Mouse (Mus musculus) large intestine, adult 2 months (tissue): ENCODE measurements around the gene 1700017D01Rik. TPM values are rescaled to one million over a fixed set of nuclear protein-coding genes. Genes with fewer than 3 reads are reported as not detected.

ENCODE experiments used
- DNase-seq: peaks from one replicate; pipeline ENCODE4 v3.0.0-alpha.2; 2012; ENCODE audit warnings: low read depth, low spot score
- WGBS: fragments of 180-500 bp; shearing (Covaris S2); methylation state at CpG from one replicate; pipeline ENCODE4 v1.1.7; 2018; 5-methylcytosine and 5-hydroxymethylcytosine counted together
- polyA plus RNA-seq: library from polyadenylated mRNA; depleted of rRNA; stranded (reverse); fragments of >200 nt; gene quantifications from 2 replicates; pipeline ENCODE4 v1.2.3, GENCODE M21; 2012; rRNA removed

Gene 1700017D01Rik
- polyA plus RNA-seq, 1 experiment, result not detected

DNA sequence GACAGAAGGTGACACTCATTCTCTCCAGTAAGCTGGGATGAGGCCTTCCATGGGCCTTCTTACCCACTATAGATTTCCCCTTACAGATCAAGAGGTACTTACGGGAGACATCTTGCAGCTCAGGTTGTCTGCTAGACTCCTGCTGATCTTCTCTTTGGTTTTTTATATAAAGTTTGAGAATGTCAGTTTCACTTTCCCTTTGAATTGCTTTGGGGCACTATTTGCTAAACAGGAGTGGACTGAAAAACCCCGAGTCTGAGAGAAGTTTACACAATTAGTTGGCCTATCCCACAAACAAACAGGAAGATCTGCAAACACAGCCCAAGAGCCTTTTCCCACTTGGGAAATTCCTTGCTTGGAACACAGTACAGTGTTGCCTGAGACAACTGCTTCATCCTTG lies 80.4 kb downstream of the 1700017D01Rik start:
- WGBS, result 21% methylated on average over 2 of the region's 2 CpGs
- DNase-seq, result no peak

DNA sequence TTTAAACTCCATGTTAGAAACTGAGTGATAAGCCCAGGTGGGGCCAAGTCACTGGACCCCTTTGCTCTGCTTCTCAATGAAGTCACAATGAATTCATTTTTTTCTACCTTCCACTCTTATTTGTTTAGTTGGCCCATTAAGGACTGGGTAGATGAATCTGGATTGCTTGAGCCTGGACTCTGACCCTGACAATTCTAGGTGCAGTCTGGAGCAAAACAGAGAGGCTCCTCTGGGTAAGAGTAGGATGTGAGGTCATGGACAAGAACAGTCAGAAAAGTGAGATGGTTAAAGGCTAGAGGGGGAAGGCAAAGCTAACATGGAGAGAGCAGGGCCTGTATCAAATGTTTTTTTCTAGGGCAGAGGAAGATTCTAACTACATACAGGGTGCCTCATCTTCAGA lies 81.2 kb downstream of the 1700017D01Rik start:
- DNase-seq, result no peak

DNA sequence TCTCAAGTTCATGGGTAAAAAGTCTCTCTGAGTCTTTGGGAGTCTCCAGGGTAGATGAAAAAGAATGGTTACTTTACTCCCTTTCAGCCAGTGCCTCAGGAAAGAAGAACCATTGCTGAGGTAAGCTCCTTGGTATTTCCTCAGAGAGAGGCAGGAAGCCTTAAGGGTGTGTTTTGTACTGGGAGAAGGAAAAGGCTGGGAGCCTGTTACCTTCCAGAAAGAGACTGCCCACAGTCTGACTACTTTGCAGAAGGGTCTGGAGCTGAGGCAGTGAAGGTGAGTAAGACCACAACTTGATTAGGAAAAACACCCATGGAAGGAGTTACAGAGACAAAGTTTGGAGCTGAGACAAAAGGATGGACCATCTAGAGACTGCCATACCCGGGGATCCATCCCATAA lies 82.2 kb downstream of the 1700017D01Rik start:
- 59% methylated on average over 1 of the region's 1 CpGs for WGBS
- DNase-seq, result no peak

DNA sequence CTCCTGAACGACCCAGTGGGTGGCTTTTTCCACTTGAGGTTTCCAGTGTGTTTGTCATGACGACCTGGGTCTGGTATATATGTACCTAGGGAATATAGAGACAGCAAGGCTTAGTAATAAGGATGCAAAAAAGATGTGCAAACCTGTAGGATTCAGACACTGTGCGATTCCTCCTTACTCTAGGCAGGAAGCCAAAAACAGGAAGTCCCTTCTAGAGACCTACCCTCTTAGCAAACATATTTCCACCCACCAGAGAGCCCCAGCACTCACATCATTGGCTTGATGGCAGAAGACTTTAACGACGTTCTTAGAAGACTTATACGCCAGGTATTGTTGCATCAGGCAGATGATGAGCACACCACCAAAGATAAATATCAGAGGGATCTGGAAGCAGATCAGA lies 82.7 kb downstream of the 1700017D01Rik start:
- DNase-seq, result no peak
- 37% methylated on average over 6 of the region's 6 CpGs for WGBS

Other genes starting within 250 kb of the 1700017D01Rik start
- gene Tmem109, start 248.9 kb downstream of the 1700017D01Rik start, polyA plus RNA-seq, result 41.7 and 49.4 TPM in 2 replicates
- gene Prpf19, start 235.6 kb downstream of the 1700017D01Rik start, polyA plus RNA-seq, result 174 and 229 TPM in 2 replicates
- gene Zp1, start 210.2 kb downstream of the 1700017D01Rik start, polyA plus RNA-seq, result 0.30 and 0.35 TPM in 2 replicates
- gene Ptgdr2, start 193.7 kb downstream of the 1700017D01Rik start, polyA plus RNA-seq, result 0.77 and 0.86 TPM in 2 replicates
- 6.6 and 7.0 TPM in 2 replicates for gene Ccdc86, start 181.6 kb downstream of the 1700017D01Rik start, polyA plus RNA-seq
- 67.1 and 273 TPM in 2 replicates for gene Ms4a10, start 156.2 kb downstream of the 1700017D01Rik start, polyA plus RNA-seq
- 0.73 and 2.2 TPM in 2 replicates for gene Ms4a15, start 137.6 kb downstream of the 1700017D01Rik start, polyA plus RNA-seq
- gene Ms4a18, start 112.8 kb downstream of the 1700017D01Rik start, polyA plus RNA-seq, result 103 and 159 TPM in 2 replicates
- 542 and 606 TPM in 2 replicates for gene Ms4a8a, start 49.8 kb downstream of the 1700017D01Rik start, polyA plus RNA-seq
- gene 1700025F22Rik, start 34.4 kb upstream of the 1700017D01Rik start, polyA plus RNA-seq, result not detected in 2 replicates
- not detected in 2 replicates for gene Ms4a13, start 65.9 kb upstream of the 1700017D01Rik start, polyA plus RNA-seq
- 21.1 and 22.5 TPM in 2 replicates for gene Ms4a12, start 101.6 kb upstream of the 1700017D01Rik start, polyA plus RNA-seq
- gene Ms4a1, start 135.4 kb upstream of the 1700017D01Rik start, polyA plus RNA-seq, result 2.6 and 2.8 TPM in 2 replicates
- not detected in 2 replicates for gene Ms4a5, start 153.0 kb upstream of the 1700017D01Rik start, polyA plus RNA-seq
- 0.09 and 0.27 TPM in 2 replicates for gene Ms4a14, start 183.6 kb upstream of the 1700017D01Rik start, polyA plus RNA-seq
- 5.4 and 6.5 TPM in 2 replicates for gene Ms4a7, start 205.3 kb upstream of the 1700017D01Rik start, polyA plus RNA-seq
- gene Ms4a4a, start 244.6 kb upstream of the 1700017D01Rik start, polyA plus RNA-seq, result 1.6 and 4.4 TPM in 2 replicates